Mouse (Mus musculus) brain, embryonic 18.5 days (tissue): Measurements from ENCODE around the gene Kif5a.

Experiments
- DNase-seq: peaks from one replicate; pipeline ENCODE4 v3.0.0-alpha.2; 2012; ENCODE audit warnings: low read depth, low spot score

The Kif5a gene

DNA sequence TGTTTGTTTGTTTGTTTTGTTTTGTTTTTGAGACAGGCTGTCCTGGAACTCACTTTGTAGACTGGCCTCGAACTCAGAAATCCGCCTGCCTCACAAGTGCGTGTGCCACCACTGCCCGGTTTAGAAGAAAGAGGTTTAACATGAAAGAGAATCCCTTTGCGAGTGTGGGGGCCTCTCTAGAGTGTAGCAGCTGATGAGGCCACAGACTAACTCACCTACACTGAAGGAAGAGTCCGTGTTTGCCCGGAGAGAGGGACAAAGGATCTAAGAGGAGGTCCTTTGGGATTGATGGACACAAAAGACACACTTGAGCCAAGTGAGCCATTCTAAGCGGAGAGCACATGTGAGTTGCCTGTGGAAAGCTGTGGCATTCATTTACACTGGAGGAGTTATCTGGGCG is 85.9 kb downstream of the Kif5a start:
- no peak for DNase-seq

DNA sequence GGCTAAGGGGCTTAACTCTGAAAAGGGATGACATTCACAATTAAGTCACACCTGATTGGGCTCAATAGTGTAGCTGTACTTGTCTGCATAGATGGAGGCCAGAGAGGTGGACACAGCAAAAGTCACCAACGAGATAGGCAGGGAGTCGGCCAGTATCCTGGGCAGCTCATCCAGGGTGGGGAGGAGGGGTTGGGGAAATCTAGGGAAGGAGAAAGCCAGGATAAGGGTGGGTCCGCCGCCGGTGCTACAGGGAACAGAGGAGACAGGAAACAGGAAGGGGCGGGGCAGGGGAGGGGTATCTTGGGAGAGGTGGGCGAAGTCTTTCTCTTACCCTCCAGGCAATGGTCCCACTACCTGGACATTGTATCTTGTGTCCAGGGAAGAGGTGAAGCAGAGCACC is 86.4 kb downstream of the Kif5a start:
- no peak for DNase-seq

GRCm38 (mm10) chr10:127176228-127176627 is 86.9 kb downstream of the Kif5a start:
- DNase-seq = no peak
